In the genomic region with DNA sequence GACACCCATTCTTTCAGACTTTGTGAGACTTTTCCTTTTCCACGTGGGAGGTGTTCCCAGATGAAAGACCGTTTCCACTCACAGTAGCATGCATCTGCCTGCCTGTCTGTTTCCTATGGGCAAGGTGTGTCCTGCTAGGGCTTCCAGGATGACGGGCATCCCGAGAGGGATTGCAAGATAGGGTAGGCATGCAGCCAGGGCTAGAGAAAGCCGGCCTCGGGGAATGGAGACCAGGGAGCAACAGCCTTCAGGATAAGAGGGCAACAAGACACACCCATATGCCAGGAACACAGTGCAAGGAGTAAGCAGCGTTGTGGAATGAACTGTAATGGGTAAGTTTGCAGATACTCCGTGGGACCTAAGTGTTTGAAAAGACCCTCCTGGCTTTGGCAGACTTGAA, we compare ENCODE assay signal across 33 mouse cellular contexts. TPM values are rescaled to one million over a fixed set of nuclear protein-coding genes. Genes with fewer than 3 reads are reported as not detected.
"Had no signal": no experiment of that assay in that cellular context is flagged by ENCODE, and none has a peak within 500 bp of the region (broad histone marks: within the 10 kb centered on the region; RNA-seq: fewer than 3 reads in every experiment).

No protein-coding gene starts in this region.

- H3K27ac ChIP-seq: gastrocnemius, adult 2 months; heart, embryonic 10.5 days; hindbrain, embryonic 10.5 days; hindbrain, embryonic 12.5 days; hindbrain, embryonic 14.5 days; intestine, embryonic 15.5 days; layer of hippocampus, adult 2 months; limb, embryonic 13.5 days; limb, embryonic 15.5 days had no signal

- H3K9ac ChIP-seq: heart, embryonic 12.5 days; hindbrain, embryonic 12.5 days; hindbrain, embryonic 14.5 days; intestine, embryonic 15.5 days; limb, embryonic 13.5 days; limb, embryonic 15.5 days had no signal

- H3K4me3 ChIP-seq: gastrocnemius, adult 2 months; heart, embryonic 10.5 days; heart, embryonic 12.5 days; hindbrain, embryonic 10.5 days; hindbrain, embryonic 12.5 days; intestine, embryonic 15.5 days; layer of hippocampus, adult 2 months; limb, embryonic 13.5 days; limb, embryonic 15.5 days had no signal

- DNase-seq: gastrocnemius, adult 2 months; gastrocnemius, postnatal 10 days; gastrocnemius, postnatal 25 days; heart, adult 18-20 months; heart, postnatal 10 days; heart, postnatal 36 days; kidney, adult 18-20 months; kidney, adult 8-10 months; kidney, postnatal 10 days; kidney, postnatal 4 days; layer of hippocampus, adult 9-11 months; layer of hippocampus, postnatal 36 days; left cerebral cortex, postnatal 4 days had no signal

- ATAC-seq: hindbrain, embryonic 16.5 days; inflammation-experienced regulatory T-cells, adult 6 months; intestine, embryonic 15.5 days; intestine, postnatal 0 days had no signal

- H3K36me3 ChIP-seq: heart, embryonic 10.5 days; heart, embryonic 12.5 days; hindbrain, embryonic 10.5 days; hindbrain, embryonic 12.5 days; intestine, embryonic 15.5 days; limb, embryonic 13.5 days; limb, embryonic 15.5 days had no signal

- H3K4me1 ChIP-seq: heart, embryonic 10.5 days; heart, embryonic 12.5 days; hindbrain, embryonic 10.5 days; hindbrain, embryonic 12.5 days; intestine, embryonic 15.5 days; limb, embryonic 15.5 days had no signal

- H3K4me2 ChIP-seq: heart, embryonic 12.5 days; hindbrain, embryonic 12.5 days; hindbrain, embryonic 14.5 days; intestine, embryonic 15.5 days; limb, embryonic 13.5 days; limb, embryonic 15.5 days had no signal

- H3K27me3 ChIP-seq: heart, embryonic 12.5 days; hindbrain, embryonic 12.5 days; intestine, embryonic 15.5 days; limb, embryonic 13.5 days; limb, embryonic 15.5 days had no signal

- H3K9me3 ChIP-seq: heart, embryonic 10.5 days; hindbrain, embryonic 10.5 days; hindbrain, embryonic 12.5 days; intestine, embryonic 15.5 days; limb, embryonic 13.5 days; limb, embryonic 15.5 days had no signal

RNA-seq across cellular contexts. Expression of a gene that starts 51.5 kb away (rescaled TPM):
- total RNA-seq: gastrocnemius, adult 2 months; gastrocnemius, postnatal 10 days; gastrocnemius, postnatal 25 days; gastrocnemius, postnatal 4 days; granulocyte monocyte progenitor cell, adult 5-6 weeks; heart, adult 18-20 months; heart, adult 8-10 months; heart, postnatal 10 days; heart, postnatal 36 days; liver, adult 2 months had no signal
- polyA plus RNA-seq: heart, embryonic 12.5 days; heart, embryonic 14.5 days; heart, embryonic 16.5 days; inflammation-experienced regulatory T-cells, adult 6 months; kidney, embryonic 14.5 days; limb, embryonic 11.5 days; limb, embryonic 13.5 days; liver, adult 2 months had no signal
